Mouse (Mus musculus) testis, postnatal 10 days (tissue): ENCODE results near the gene Pan2.
"Not testable (repeated sequence)": the region's sequence is repeated elsewhere in the genome, so short reads cannot be mapped to it uniquely, and the experiment has no call there.

Experiments
- DNase-seq: peaks from one replicate; pipeline ENCODE4 v3.0.0; 2021; ENCODE audit warnings: low spot score

Pan2 gene

DNA sequence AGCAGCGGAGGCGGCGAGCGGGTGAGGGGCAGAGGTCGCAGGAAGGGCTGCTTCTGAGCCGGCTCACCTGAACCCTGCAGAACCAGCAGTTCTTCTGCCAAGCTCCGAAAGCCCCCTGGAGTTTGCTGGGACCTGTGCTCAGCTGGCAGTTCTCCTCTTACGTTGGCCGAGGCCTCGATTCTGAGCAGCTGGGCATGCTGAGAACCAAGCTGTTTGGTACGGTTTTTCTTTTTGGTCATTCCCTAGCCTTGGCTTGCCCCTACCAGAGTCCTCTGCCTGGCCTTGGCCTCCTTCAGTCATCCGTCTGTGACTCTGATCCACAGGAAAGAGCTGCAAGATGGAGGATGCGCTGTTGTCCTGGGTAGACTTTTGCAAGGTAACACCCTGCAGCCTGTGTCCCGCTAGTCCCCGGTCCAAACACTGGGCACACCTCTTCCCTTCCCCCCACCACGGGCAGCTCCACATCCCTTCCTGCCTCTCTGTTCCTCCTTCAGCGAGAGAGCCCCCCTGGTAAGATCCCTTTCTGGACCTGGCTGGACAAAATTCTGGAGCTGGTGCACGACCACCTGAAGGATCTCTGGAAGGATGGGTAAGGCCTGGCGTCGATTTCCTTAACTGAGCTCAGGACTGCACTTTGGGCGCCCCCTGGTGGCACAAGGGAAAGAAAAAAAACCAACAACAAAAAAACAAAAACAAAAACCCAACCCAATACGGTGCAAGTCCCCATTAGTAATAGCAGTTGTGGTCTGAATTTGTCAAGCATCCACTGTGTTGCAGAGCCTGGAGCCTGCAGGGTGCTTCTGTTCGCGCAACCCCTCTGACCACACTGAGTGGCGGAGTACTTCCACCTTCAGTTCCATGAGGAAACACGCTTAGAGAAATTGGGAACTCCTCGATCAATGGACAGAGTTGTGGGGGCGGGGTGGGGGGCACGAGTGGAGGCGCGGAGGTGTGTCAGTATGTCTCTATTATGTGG is 19.2 kb upstream of the Pan2 start:
- peak; percentile 86 for DNase-seq

DNA sequence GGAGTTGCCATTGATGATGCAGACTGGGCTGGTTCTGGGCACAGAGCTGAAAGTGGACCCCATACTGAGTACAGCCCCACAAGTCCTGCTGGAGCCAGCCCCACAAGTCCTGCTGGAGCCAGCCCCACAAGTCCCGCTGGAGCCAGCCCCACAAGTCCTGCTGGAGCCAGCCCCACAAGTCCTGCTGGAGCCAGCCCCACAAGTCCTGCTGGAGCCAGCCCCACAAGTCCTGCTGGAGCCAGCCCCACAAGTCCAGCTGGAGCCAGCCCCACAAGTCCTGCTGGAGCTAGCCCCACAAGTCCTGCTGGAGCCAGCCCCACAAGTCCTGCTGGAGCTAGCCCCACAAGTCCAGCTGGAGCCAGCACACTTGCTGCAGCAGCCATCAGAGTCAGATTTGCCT is 12.5 kb upstream of the Pan2 start:
- DNase-seq: not testable (repeated sequence)

DNA sequence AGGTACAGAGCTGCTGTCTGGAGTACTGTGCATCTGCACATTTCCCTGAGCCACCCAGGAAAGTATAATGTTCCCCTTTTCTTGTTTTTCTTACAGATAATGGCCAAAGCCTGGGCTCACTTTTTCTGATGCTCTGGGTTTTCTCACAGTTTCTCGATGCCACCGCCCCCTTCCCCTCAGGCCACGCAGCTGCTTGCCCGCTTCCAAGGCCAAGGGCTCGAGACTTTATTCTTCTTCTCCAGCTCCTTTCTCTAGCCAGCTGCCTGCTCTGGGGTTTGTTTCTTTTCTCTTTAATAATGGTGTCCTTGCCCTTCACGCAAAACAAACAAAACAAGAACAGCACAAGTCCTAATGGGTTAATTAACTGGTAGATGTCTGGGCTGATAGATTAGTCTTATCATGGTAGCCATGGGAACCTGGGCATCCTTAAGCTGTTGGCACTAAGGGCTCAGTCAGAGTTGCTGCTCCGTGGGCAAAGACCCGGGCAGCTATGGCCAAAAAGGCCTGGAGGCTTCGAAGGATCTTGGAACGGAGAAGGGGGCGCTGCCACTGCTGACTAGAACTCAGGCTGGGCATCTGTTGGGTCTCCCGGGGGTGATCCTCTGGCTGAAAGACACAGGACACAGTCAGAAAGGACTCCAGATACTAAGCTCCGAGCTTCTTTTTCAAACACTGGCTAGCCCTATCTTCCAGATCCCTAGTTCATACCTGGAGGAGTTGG is 6.6 kb upstream of the Pan2 start:
- no peak for DNase-seq

DNA sequence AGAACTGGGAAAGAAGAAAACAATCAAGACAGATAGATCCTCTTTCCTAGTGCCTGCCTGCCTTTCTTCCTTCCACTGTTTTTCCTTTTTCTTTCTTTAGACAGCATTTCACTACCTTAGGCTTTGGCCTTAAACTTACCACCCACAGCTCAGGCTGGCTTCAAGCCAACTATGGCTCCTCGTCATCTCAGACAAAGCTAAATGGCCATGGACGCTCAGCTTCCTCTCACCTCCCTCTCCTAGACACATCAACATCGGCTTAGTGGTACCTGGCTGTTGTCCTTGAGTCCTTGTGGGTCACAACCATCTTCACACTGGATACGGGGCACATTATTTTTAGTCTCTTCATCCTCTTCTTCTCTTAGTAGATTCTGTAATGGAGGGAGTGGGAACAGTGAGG is 5.9 kb upstream of the Pan2 start:
- DNase-seq: peak; percentile 67

DNA sequence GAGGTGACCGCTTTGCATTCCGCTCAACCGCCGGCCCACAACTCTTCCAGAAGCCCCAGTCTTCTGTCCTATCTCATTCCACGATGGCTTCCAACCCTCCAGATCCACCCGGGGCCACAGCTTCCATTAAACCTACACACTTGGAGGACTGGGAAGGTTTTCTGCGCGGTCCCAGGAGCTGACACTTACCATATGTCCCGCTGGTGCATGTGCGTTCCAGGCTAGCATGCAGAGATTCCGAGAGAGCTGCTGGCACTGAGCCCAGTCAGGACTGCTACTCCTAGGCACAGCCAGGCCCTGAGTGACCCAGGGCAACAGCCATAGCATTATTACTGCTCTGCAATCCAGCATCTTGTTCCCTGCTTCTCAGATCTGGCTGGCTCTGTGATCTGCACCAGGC is 5.5 kb upstream of the Pan2 start:
- DNase-seq: peak; percentile 78

DNA sequence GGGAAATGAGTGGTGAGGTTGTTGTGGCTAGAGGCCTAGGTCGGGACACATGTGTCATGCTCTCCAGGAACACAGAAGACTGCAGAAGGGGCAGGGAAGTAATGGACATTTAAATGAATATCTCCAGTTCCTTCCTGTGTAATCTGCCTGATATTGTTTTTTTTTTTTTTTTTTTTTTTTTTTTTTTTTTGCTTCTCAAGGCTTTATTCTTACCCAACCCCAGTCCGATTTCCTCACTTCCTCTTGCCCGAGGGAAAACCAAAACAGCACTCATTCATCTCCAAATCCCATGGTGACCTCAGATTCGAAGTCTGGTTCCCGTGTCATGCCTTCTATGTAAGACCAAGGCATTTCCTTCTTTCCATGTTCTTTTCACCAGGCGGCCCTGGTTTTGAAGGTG is 4.9 kb upstream of the Pan2 start:
- DNase-seq: no peak

DNA sequence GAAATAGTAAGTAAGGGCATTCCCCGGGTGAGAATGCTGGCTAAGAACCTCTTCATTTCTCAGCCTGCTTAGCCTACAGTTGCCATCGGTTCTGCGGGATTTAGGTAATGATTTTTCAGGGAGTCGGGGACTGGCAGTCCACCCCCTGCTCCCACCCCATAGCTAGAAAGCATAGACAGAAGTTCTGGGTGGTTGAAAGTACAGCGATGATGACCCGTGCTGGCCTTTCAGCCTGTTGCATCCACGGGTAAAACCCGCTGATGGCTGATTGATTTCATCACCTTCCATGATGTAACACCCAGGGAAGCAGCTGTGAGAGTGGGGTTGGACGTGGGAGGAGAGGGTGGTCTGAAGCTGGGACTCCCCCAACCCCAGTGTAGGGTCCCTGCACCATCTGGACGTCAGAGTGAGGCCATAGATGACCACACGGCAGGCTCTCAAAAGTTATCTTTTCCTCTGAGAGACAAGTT is 4.4 kb upstream of the Pan2 start, which contains the start of gene Il23a:
TSS of gene Il23a (minus strand) at position 51 of the 470 bp plus-strand sequence.
- DNase-seq: no peak

DNA sequence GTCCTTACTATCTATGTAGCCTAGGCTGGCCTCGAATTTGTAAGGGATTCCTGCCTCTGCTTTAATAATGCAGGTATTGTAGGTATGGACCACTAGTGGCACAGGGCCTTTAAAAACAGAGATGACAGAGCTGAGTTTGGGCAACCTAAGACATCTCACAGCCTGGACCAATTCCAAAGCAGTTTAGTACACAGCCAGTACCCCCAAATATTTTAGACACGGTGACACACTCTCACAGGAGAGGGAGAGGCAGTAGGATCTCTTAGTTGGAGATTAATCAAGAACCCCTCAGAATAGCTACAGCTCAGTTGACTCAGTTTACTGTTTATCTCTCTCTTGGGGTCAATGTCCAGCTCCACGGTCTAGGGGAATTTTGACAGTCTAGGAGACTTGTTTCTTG is 778 bp upstream of the Pan2 start:
- DNase-seq: no peak

DNA sequence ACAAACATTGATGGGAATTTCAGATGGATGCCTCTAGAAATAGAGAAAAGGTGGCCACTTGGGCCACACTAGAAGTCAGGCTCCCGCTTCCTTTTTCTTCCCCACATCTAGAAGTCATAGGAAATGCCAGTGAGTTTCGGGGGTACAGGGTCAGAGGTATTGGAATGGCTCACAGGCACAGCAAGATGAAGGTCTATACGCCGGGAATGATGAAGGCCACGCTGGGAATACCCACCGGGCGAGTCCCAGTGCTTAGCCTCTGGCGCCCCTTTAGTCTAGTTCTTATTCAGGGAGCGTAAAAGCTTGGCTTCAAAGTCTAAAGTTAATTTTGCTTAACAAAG is 380 bp upstream of the Pan2 start:
- DNase-seq: peak; percentile 58

DNA sequence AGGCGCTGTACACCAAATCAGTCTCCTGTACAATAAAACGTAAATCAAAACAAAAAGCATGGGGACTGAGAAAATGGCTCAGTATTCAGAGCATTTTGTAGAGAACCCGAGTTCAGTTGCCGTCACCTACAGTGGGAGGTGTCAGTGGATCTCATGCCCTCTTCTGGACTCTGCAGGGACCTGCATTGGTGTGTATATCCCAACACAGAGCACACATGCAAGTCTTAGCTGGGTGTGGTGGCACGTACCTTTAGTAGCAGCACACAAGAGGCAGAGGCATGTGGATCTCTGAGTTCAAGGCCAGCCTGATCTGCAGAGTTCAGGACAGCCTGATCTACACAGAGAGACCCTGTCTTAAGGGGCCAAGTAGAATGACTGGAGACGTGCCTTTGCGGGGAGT is 6.5 kb downstream of the Pan2 start:
- DNase-seq: no peak

DNA sequence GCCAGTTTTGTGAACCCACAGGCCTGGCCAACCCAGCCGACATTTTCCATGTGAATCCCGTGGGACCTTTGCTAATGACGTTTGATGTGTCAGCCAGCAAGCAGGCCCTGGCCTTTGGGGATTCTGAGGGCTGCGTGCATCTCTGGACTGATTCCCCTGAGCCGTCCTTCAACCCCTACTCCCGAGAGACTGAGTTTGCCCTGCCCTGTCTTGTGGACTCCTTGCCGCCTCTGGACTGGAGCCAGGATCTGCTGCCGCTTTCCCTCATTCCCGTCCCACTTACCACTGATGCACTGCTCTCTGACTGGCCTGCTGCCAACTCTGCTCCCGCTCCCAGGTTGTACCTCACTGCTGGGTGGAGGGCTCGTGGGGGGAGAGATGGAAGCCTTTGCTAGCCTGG is 7.0 kb downstream of the Pan2 start:
- peak; percentile 78 for DNase-seq

DNA sequence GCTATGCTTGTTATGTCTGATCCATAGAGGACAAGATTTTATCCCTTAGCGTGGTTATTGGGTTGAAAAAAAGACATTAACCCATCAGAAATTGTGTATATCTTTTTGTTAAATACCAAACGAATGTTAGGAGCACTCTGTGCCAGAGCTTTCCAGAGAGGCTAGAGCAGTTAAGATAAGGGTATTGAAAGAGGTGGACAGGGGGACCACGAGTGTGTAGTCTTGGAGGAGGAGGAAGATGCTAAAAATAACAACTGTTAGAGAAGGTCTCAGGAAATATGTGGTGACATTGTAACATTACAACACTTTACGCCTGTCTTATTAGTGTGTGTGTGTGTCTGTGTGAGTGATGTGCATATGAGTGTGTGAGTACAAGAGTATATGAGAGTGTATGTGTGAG is 7.8 kb downstream of the Pan2 start:
- DNase-seq: no peak

DNA sequence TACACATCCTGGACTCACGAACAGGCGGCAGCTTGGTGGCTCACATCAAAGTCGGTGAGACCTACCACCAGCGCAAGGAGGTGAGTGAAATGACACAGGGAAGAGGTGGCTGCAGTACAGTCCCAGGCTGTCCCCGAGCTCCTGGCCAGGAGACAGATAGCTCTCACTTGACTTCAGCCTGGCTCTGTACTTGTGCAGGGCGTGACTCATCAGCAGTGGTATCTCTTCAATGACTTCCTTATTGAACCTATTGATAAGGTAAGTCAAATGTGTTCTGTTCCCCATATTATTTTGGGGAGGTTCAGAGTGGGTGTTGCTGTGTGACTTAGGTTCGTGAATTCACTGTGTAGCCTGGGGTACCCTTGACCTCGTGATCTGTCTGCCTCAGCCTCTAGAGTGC is 12.4 kb downstream of the Pan2 start:
- no peak for DNase-seq

DNA sequence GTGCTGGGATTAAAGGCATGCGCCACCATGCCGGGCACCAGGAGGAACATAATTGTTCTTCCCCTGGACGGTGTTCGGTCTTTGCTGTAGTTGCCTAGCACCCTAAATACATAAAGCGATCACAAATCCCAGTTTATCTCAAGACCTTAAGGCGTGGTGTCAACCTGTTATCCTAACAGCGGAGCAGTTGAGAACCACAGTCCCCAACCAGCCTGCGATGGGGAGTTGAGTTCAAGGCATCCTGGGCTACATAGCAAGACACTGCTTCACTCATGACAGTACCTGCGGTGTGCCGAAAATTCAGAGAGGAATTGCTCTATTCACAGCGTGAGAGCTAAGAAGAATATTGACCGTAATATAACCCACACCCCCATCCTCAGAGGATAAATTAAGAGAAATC is 18.5 kb downstream of the Pan2 start:
- DNase-seq: no peak

DNA sequence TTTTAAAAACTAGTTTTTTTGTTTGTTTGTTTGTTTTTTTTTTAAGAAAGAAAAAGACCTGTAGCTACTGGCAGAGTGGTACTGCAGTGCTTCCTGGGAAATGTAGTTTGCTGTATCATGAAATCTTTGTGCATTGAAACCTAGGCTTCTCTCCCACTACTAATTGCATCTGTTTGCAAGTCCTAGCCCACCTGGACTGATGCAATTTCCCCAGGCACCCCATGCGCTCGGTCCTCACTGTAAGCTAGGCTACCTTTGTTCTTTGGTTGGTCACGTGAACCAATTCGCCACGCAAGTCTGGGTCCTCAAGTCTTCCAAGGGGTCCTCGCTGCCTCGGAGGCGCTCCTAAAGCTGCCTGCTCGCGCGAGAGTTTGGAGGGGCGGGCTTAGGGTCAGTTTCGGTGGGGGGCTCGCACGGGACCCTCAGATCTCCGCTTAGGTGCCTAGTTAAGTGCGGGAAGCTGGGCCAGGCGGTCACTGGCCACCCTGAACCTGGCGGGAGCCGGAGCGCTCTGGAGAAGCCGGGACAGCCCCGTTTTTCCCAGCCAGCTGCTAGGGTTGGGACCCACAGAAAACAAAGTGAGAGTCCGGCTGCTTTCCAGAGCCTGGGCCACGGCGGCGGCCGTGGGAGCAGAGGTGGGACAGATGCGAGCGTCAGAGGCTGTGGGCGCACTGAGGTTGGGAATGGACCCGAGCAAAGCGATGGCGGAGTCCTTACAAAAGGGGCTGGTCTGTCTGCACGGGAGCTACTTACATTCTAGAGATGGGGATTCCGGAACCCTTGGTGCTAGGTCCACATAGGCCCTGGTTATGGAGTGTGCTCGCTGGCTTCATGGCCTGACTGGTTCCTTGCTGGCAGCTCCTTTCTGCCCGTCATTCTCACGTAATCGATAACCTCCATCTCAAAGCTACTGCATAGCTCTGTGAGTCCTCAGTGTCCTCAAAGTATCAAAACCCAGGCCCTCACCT is 19.3 kb downstream of the Pan2 start, which contains the start of gene Cnpy2:
TSS of gene Cnpy2 (plus strand) at position 319 of the 968 bp plus-strand sequence.
- DNase-seq: peak; percentile 87

DNA sequence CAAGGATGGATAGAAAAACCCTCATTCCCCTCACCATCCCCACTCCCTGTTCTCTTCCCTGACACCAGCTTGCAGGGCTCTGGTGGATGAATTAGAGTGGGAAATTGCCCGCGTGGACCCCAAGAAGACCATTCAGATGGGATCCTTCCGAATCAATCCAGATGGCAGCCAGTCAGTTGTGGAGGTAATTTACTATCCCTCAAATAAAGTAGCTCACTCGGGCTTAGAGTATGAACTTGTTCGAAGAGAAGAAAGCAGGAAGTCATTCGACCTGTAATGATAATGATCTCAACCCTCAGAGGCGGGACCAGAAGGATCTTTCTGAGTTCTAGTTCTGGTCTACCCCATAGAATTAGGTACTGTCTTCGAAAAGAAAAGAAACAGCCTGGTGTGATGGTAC is 20.4 kb downstream of the Pan2 start:
- no peak for DNase-seq

DNA sequence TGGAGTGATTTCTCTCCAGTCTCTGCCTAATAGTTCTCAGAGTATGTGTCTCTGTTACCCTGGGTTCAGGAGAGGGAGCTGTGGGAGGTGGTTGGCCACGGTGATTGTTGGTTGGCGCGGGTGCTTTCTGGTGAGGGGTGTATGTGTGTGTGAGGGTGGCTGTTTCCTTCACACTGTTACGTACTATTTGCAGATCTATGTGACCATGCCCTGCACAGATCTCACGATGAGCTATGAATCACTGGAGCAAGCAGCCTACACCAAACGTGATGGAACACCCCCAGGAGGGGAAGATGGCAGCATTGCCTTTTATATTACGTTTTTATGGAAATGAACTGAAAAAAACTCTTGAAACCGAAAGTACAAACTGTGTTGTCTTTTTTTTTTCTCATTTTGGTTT is 23.7 kb downstream of the Pan2 start:
- DNase-seq: no peak

DNA sequence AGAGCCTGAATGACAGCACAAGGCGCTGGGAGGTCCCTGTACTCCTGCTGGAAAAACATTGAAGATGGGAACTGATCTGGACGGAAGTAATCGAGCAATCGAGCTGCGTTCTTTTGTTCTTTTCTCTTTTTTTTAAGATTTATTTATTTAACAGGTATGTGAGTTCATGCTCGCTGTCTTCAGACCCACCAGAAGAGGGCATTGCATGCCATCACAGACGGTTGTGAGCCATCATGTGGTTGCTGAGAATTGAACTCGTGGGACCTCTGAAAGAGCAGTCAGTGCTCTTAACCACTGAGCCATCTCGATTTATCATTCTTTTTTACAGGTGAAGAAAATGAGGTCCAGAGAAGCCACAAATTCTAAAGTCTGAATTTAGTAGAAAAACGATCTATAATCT is 24.5 kb downstream of the Pan2 start:
- DNase-seq: no peak

DNA sequence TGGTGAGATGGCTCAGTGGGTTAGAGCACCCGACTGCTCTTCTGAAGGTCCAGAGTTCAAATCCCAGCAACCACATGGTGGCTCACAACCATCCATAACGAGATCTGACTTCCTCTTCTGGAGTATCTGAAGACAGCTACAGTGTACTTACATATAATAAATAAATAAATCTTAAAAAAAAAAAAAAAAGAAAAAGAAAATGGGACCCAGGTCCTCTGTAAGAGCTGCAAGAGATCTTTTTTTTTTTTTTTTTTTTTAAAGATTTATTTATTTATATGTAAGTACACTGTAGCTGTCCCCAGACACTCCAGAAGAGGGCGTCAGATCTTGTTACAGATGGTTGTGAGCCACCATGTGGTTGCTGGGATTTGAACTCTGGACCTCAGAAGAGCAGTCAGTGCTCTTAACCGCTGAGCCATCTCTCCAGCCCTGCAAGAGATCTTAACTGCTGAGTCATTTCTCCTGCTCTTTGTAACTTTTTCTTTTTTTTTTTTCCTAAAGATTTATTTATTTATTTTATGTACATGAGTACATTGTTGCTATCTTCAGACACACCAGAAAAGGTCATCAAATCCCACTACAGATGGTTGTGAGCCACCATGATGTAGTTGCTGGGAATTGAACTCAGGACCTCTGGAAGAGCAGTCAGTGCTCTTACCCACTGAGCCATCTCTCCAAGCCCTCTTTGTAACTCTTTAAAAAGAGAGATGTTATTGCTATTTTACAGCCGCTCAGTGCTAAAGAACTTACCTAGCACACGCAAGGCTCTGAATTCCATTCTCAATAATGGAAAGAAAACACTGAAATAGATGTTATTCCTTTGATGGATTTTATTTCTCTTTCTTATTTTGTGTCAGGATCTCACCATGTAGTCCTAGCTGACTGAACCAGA is 29.5 kb downstream of the Pan2 start:
- not testable (repeated sequence) for DNase-seq

DNA sequence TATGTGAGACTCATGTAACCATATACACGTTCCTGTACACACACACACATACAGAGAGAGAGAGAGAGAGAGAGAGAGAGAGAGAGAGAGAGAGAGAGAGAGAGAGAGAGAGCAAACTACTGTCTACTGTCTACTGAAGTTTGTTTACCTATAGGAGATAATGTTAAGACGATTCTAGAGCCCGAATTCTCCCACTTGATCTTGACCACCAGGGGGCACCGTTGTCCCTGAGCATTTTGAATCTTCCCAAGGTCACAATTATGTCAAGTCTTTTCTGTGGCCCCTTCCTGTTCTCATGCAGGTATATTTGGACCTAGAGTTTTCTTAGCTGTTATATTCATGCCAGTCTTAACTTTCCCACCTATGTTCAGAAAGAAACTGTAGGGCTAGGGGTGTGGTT is 32.4 kb downstream of the Pan2 start:
- DNase-seq: peak; percentile 88

DNA sequence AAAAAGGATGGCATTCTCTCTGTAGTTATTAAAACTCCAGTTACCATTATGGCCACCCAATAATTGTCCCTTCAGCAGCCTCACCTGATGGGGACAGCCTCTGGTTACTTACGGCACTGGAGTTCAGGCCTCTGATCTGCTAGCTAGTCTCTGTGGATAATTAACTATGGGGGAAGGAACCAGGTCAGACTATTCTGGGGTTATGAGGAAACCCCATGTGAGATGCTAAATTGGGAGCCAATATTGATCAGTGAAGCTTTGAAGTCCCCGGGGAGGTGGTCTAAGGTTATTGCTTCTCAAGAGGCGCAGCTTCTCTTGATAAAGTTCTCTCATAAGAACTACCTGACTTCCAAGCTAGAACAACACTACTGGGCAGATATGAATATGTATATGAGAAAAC is 33.1 kb downstream of the Pan2 start:
- no peak for DNase-seq
